In the genomic region with DNA sequence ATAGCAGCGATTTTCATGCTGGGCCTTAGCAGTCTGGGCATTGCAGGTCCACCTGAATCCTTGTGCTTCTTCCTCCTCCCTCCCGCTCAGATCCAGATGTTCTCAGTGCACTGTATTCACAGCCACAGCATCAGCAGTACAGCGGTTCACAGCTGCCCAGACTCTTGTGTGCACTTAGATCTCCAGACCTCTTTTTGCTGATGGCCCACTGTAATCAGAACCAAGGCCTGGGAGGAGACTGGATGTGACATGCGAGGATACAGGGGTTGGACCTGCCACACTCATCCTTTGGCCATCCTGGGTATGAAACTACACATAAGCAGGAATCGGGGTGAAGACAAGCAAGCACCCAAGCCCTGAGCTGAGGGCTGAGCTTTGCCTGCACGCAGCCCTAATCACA, we compare ENCODE assay signal across 26 mouse cellular contexts.
DNase-seq lines count a peak whose midpoint lies in the region; ATAC-seq and TF ChIP-seq lines count a peak whose summit lies in the region.
"Had no signal": no experiment of that assay in that cellular context is flagged by ENCODE, and none has a peak within 500 bp of the region (broad histone marks: within the 10 kb centered on the region; RNA-seq: fewer than 3 reads in every experiment).

No protein-coding gene starts in this region.

- peak overlapping the region; percentile 46 for H3K27ac ChIP-seq in gastrocnemius, adult 2 months
- H3K27ac ChIP-seq in midbrain, embryonic 16.5 days (ENCODE audit: low read length) = no peak overlapping the region
- H3K27ac ChIP-seq in midbrain, embryonic 14.5 days (replicated peaks; ENCODE audit: low read depth, low read length) = no peak overlapping the region
- 0 out of 2 replicates have a peak overlapping the region, but pooled peaks have one; percentile 24 for H3K27ac ChIP-seq in embryonic facial prominence, embryonic 10.5 days (replicated peaks)
- H3K27ac ChIP-seq: embryonic facial prominence, embryonic 12.5 days; embryonic facial prominence, embryonic 15.5 days; heart, embryonic 15.5 days; hindbrain, embryonic 10.5 days; hindbrain, embryonic 13.5 days; intestine, embryonic 15.5 days had no signal

- H3K9ac ChIP-seq in midbrain, embryonic 16.5 days (ENCODE audit: low read depth, low read length) = 0 out of 2 replicates have a peak overlapping the region, but pooled peaks have one; percentile 6
- H3K9ac ChIP-seq in midbrain, embryonic 14.5 days (replicated peaks; ENCODE audit: low read length) = no peak overlapping the region
- H3K9ac ChIP-seq: embryonic facial prominence, embryonic 12.5 days; embryonic facial prominence, embryonic 15.5 days; forebrain, postnatal 0 days; heart, embryonic 12.5 days; heart, embryonic 15.5 days; hindbrain, embryonic 13.5 days; intestine, embryonic 15.5 days had no signal

- ATAC-seq in midbrain, embryonic 16.5 days = no peak
- ATAC-seq in midbrain, embryonic 14.5 days (ENCODE audit: low FRiP score, low TSS enrichment) = no peak
- ATAC-seq: forebrain, embryonic 14.5 days; forebrain, postnatal 0 days; intestine, embryonic 15.5 days; Patski had no signal

- H3K4me2 ChIP-seq in midbrain, embryonic 16.5 days (ENCODE audit: low read length) = no peak overlapping the region
- H3K4me2 ChIP-seq in midbrain, embryonic 14.5 days (ENCODE audit: low read length) = no peak overlapping the region
- H3K4me2 ChIP-seq: embryonic facial prominence, embryonic 12.5 days; embryonic facial prominence, embryonic 15.5 days; heart, embryonic 12.5 days; heart, embryonic 15.5 days; hindbrain, embryonic 13.5 days; intestine, embryonic 15.5 days had no signal

- intact Hi-C loops in gastrocnemius, adult 2 months (cut with DNase I) = no loop called here

- no peaks in the 10 kb centered on the region for H3K4me1 ChIP-seq in midbrain, embryonic 16.5 days (ENCODE audit: control insufficient read depth, insufficient read depth, low read length)
- H3K4me1 ChIP-seq in midbrain, embryonic 14.5 days (ENCODE audit: control insufficient read depth, insufficient read depth, low read length) = no peaks in the 10 kb centered on the region
- peaks cover 6% of the 10 kb centered on the region for H3K4me1 ChIP-seq in embryonic facial prominence, embryonic 10.5 days
- H3K4me1 ChIP-seq: intestine, embryonic 15.5 days had no signal

- H3K27me3 ChIP-seq in midbrain, embryonic 16.5 days (ENCODE audit: control insufficient read depth, insufficient read depth, low read depth, low read length) = no peaks in the 10 kb centered on the region
- H3K27me3 ChIP-seq in midbrain, embryonic 14.5 days (ENCODE audit: control insufficient read depth, insufficient read depth, low read length) = no peaks in the 10 kb centered on the region
- H3K27me3 ChIP-seq in embryonic facial prominence, embryonic 10.5 days (replicated peaks; ENCODE audit: low read depth, poor library complexity, severe bottlenecking) = no peaks in the 10 kb centered on the region
- H3K27me3 ChIP-seq: CH12.LX; embryonic facial prominence, embryonic 12.5 days; embryonic facial prominence, embryonic 15.5 days; heart, embryonic 12.5 days; heart, embryonic 15.5 days; hindbrain, embryonic 13.5 days; intestine, embryonic 15.5 days; Patski had no signal

- WGBS in midbrain, embryonic 16.5 days = 94% methylated on average over 6 of the region's 6 CpGs
- 97% methylated on average over 6 of the region's 6 CpGs for WGBS in midbrain, embryonic 14.5 days
- WGBS in embryonic facial prominence, embryonic 10.5 days = 91% methylated on average over 6 of the region's 6 CpGs

- H3K9me3 ChIP-seq in midbrain, embryonic 16.5 days (replicated peaks; ENCODE audit: control insufficient read depth, low read length, poor library complexity, severe bottlenecking) = no peaks in the 10 kb centered on the region
- no peaks in the 10 kb centered on the region for H3K9me3 ChIP-seq in midbrain, embryonic 14.5 days (ENCODE audit: control insufficient read depth, low read length)
- no peaks in the 10 kb centered on the region for H3K9me3 ChIP-seq in embryonic facial prominence, embryonic 10.5 days
- H3K9me3 ChIP-seq: embryonic facial prominence, embryonic 12.5 days; embryonic facial prominence, embryonic 15.5 days; G1E; heart, embryonic 12.5 days; heart, embryonic 15.5 days; hindbrain, embryonic 10.5 days; hindbrain, embryonic 13.5 days; intestine, embryonic 15.5 days had no signal

- DNase-seq in gastrocnemius, adult 2 months = no peak
- no peak for DNase-seq in gastrocnemius, postnatal 25 days
- DNase-seq in midbrain, embryonic 14.5 days = no peak
- DNase-seq in embryonic facial prominence, embryonic 10.5 days (ENCODE audit: low spot score) = no peak
- no peak for DNase-seq in retina, postnatal 1 day
- DNase-seq: adrenal gland, postnatal 14 days; cerebellum, adult 11-12 months; cerebellum, adult 8-10 months; cerebellum, postnatal 10 days; cerebellum, postnatal 36 days; forebrain, postnatal 0 days; gastrocnemius, postnatal 36 days; heart, postnatal 10 days; heart, postnatal 36 days had no signal

- TF ChIP-seq CTCF in gastrocnemius, adult 2 months (IDR thresholded peaks at IDR 0.05) = no peak

- no peak overlapping the region for H3K4me3 ChIP-seq in gastrocnemius, adult 2 months
- H3K4me3 ChIP-seq in midbrain, embryonic 16.5 days (ENCODE audit: low read depth, low read length) = no peak overlapping the region
- no peak overlapping the region for H3K4me3 ChIP-seq in midbrain, embryonic 14.5 days (replicated peaks; ENCODE audit: low read depth, low read length)
- H3K4me3 ChIP-seq in embryonic facial prominence, embryonic 10.5 days = no peak overlapping the region
- H3K4me3 ChIP-seq: embryonic facial prominence, embryonic 12.5 days; embryonic facial prominence, embryonic 15.5 days; heart, embryonic 12.5 days; heart, embryonic 15.5 days; hindbrain, embryonic 10.5 days; hindbrain, embryonic 13.5 days; intestine, embryonic 15.5 days had no signal

- H3K36me3 ChIP-seq in midbrain, embryonic 16.5 days (ENCODE audit: control insufficient read depth, insufficient read depth, low read length) = no peaks in the 10 kb centered on the region
- H3K36me3 ChIP-seq in midbrain, embryonic 14.5 days (ENCODE audit: control insufficient read depth, insufficient read depth, low read length) = no peaks in the 10 kb centered on the region
- no peaks in the 10 kb centered on the region for H3K36me3 ChIP-seq in embryonic facial prominence, embryonic 10.5 days (replicated peaks)
- H3K36me3 ChIP-seq: embryonic facial prominence, embryonic 12.5 days; embryonic facial prominence, embryonic 15.5 days; G1E; heart, embryonic 12.5 days; heart, embryonic 15.5 days; hindbrain, embryonic 10.5 days; hindbrain, embryonic 13.5 days; intestine, embryonic 15.5 days had no signal

Comparison
In these comparisons a context has a peak if more than half of its experiments do, and no peak if none do; other contexts are left out.
1. H3K27ac ChIP-seq: peak in gastrocnemius, adult 2 months (single experiment) and embryonic facial prominence, embryonic 10.5 days (single experiment); none in midbrain, embryonic 16.5 days (single experiment) and midbrain, embryonic 14.5 days (single experiment).